Mouse (Mus musculus) brain, embryonic 14.5 days (tissue): ENCODE measurements around the gene Hspb8.

Experiments
- CTCF ChIP-seq: fragments of 200-500 bp; IDR thresholded peaks from 2 replicates; pipeline ENCODE4 v1.5.1; 2012; ENCODE audit warnings: inconsistent platforms, mild to moderate bottlenecking, moderate library complexity, borderline replicate concordance; ENCODE audit not compliant: insufficient read depth, insufficient read length; ENCODE audit errors: extremely low read depth
- POLR2A ChIP-seq: fragments of 200-500 bp; IDR thresholded peaks from 2 replicates; pipeline ENCODE4 v1.6.1; 2012; ENCODE audit warnings: mild to moderate bottlenecking, inconsistent platforms, borderline replicate concordance; ENCODE audit not compliant: poor library complexity, insufficient read depth, insufficient read length, severe bottlenecking; ENCODE audit errors: extremely low read depth

DNA sequence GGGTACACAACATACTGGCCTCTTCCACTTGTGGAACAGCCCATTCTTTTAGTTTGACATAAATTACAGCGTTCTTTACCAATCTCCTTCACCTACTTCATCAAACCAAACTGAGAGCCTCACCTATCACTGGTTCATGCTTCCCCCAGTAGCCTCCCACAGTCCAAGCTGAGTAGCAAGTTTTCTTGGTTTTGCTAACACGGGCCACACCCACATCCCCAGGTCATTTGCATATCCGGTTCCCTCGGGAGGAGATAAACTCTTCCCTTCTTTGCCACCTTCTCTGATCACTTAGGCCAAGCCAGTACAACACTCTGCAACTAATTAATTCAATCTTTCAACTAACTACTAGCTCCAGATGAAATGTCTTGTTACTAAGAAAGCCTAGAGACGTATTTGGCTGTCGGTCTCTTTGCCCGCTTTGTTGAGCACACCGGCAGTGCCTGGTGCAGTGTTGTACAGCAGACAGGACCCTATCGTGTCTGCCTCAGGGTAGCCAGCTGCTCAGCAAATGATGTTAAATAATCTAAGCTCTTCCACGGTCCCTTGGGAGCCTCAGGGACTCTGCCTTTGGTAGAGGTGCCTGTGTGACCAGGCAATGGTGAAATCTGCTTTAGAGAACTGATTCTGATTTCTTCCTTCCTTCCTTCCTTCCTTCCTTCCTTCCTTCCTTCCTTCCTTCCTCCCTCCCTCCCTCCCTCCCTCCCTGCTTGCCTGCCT, 34.3 kb upstream of the Hspb8 start:
- TF ChIP-seq POLR2A (no peak), CTCF (no peak)
